Mouse (Mus musculus): Measurements from ENCODE around the gene Msrb1.

DNA sequence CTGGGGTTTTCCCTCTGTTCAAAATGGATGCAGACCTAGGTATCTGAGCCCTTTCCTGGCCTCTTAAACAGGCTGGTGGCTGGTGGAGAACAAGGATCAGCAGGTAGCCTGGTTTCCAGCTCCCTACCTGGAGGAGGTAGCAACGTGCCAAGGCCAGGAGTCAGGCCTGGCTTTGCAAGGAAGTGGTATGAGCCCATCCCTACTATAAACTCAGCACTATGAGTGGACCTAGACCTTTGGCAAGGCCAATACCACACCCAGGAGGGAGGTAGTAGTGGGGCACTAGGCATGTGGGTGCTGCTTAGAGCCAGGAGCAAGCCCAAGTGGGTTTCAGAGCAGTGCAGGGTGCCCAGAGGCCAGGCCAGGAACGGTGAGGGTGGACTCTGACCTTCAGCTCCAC, 37.0 kb upstream of the Msrb1 start:
- TF ChIP-seq CTCF (IDR thresholded peaks at IDR 0.05; ENCODE audit: control insufficient read depth, insufficient read depth, insufficient replicate concordance, low read depth, low read length) (no peak), POLR2A (IDR thresholded peaks at IDR 0.05; ENCODE audit: control insufficient read depth, low read depth, low read length) (no peak; the same call in 1 of the 2 replicates)

Data from testis, adult 2 months (tissue).